Mouse (Mus musculus) E14TG2a.4 (cell line): ENCODE results near the gene Wiz.

ENCODE experiments used
- CTCF ChIP-seq: conservative IDR thresholded peaks from 2 replicates; pipeline ENCODE4 v1.5.1; 2014; ENCODE audit warnings: low read length
- NANOG ChIP-seq: IDR thresholded peaks from 2 replicates; pipeline ENCODE4 v1.6.1; 2014; ENCODE audit warnings: borderline replicate concordance, low read length, mixed read lengths
- POU5F1 ChIP-seq: IDR thresholded peaks from 2 replicates; pipeline ENCODE4 v1.6.1; 2014; ENCODE audit warnings: low read length, borderline replicate concordance

- TF ChIP-seq CTCF (no peak), NANOG (no peak), POU5F1 (no peak)
These were observed 66.4 kb downstream of the Wiz start for GRCm38 (mm10) chr17:32322809-32323208.
